Mouse (Mus musculus): ENCODE measurements around the gene 1810049J17Rik. TPM values are rescaled to one million over a fixed set of nuclear protein-coding genes. Genes with fewer than 3 reads are reported as not detected.

The 1810049J17Rik gene
- polyA plus RNA-seq, 1 experiment from 2014 or later = not detected

GRCm38 (mm10) chr15:12355261-12355660, 33.6 kb upstream of the 1810049J17Rik start:
- no peak overlapping the region for H3K27ac ChIP-seq (ENCODE audit: low read depth, low read length)
- H3K36me3 ChIP-seq (ENCODE audit: control insufficient read depth, insufficient read depth, low read length) = peaks cover 8% of the 10 kb centered on the region
- no peak overlapping the region for H3K4me3 ChIP-seq (ENCODE audit: low read depth, low read length)
- H3K4me1 ChIP-seq (ENCODE audit: control insufficient read depth, insufficient read depth, low read length) = no peaks in the 10 kb centered on the region
- no peak overlapping the region for H3K9ac ChIP-seq (ENCODE audit: low read depth, low read length)
- ATAC-seq (replicated peaks; ENCODE audit: insufficient number of reproducible peaks, low FRiP score, low TSS enrichment) = no peak
- no peaks in the 10 kb centered on the region for H3K27me3 ChIP-seq (ENCODE audit: control insufficient read depth, insufficient read depth, low read length)
- WGBS (ENCODE audit: insufficient replicate concordance) = 91% methylated on average over 6 of the region's 6 CpGs
- H3K4me2 ChIP-seq = no peak overlapping the region
- no peaks in the 10 kb centered on the region for H3K9me3 ChIP-seq (replicated peaks; ENCODE audit: control insufficient read depth, low read length)

- H3K9me3 ChIP-seq (replicated peaks; ENCODE audit: control insufficient read depth, low read length) = no peaks in the 10 kb centered on the region
- no peak overlapping the region for H3K9ac ChIP-seq (ENCODE audit: low read depth, low read length)
- 96% methylated on average over 2 of the region's 2 CpGs for WGBS (ENCODE audit: insufficient replicate concordance)
- no peak for ATAC-seq (replicated peaks; ENCODE audit: insufficient number of reproducible peaks, low FRiP score, low TSS enrichment)
- H3K4me1 ChIP-seq (ENCODE audit: control insufficient read depth, insufficient read depth, low read length) = no peaks in the 10 kb centered on the region
- no peak overlapping the region for H3K4me2 ChIP-seq
- no peak overlapping the region for H3K27ac ChIP-seq (ENCODE audit: low read depth, low read length)
- H3K36me3 ChIP-seq (ENCODE audit: control insufficient read depth, insufficient read depth, low read length) = peaks cover 8% of the 10 kb centered on the region
- H3K27me3 ChIP-seq (ENCODE audit: control insufficient read depth, insufficient read depth, low read length) = no peaks in the 10 kb centered on the region
- no peak overlapping the region for H3K4me3 ChIP-seq (ENCODE audit: low read depth, low read length)
Observed at GRCm38 (mm10) chr15:12354281-12354810, 32.6 kb upstream of the 1810049J17Rik start.

- H3K36me3 ChIP-seq (ENCODE audit: control insufficient read depth, insufficient read depth, low read length) = peaks cover 8% of the 10 kb centered on the region
- no peak overlapping the region for H3K9ac ChIP-seq (ENCODE audit: low read depth, low read length)
- H3K27me3 ChIP-seq (ENCODE audit: control insufficient read depth, insufficient read depth, low read length) = no peaks in the 10 kb centered on the region
- H3K4me1 ChIP-seq (ENCODE audit: control insufficient read depth, insufficient read depth, low read length) = no peaks in the 10 kb centered on the region
- no peak overlapping the region for H3K4me3 ChIP-seq (ENCODE audit: low read depth, low read length)
- no peaks in the 10 kb centered on the region for H3K9me3 ChIP-seq (replicated peaks; ENCODE audit: control insufficient read depth, low read length)
- WGBS (ENCODE audit: insufficient replicate concordance) = 94% methylated on average over 7 of the region's 7 CpGs
- H3K27ac ChIP-seq (ENCODE audit: low read depth, low read length) = no peak overlapping the region
- ATAC-seq (replicated peaks; ENCODE audit: insufficient number of reproducible peaks, low FRiP score, low TSS enrichment) = no peak
- no peak overlapping the region for H3K4me2 ChIP-seq
Observed at GRCm38 (mm10) chr15:12351470-12351869, 29.8 kb upstream of the 1810049J17Rik start.

- Histone ChIP-seq H3K9ac (ENCODE audit: low read depth, low read length) (no peak overlapping the region), H3K4me1 (ENCODE audit: control insufficient read depth, insufficient read depth, low read length) (no peaks in the 10 kb centered on the region), H3K4me2 (no peak overlapping the region), H3K4me3 (ENCODE audit: low read depth, low read length) (no peak overlapping the region), H3K27ac (ENCODE audit: low read depth, low read length) (no peak overlapping the region), H3K36me3 (ENCODE audit: control insufficient read depth, insufficient read depth, low read length) (peaks cover 8% of the 10 kb centered on the region), H3K9me3 (replicated peaks; ENCODE audit: control insufficient read depth, low read length) (no peaks in the 10 kb centered on the region), H3K27me3 (ENCODE audit: control insufficient read depth, insufficient read depth, low read length) (no peaks in the 10 kb centered on the region)
- no peak for ATAC-seq (replicated peaks; ENCODE audit: insufficient number of reproducible peaks, low FRiP score, low TSS enrichment)
- WGBS (ENCODE audit: insufficient replicate concordance) = 89% methylated on average over 5 of the region's 5 CpGs
Observed at GRCm38 (mm10) chr15:12349840-12350239, 28.1 kb upstream of the 1810049J17Rik start.

GRCm38 (mm10) chr15:12348950-12349349, 27.3 kb upstream of the 1810049J17Rik start:
- no peak overlapping the region for H3K27ac ChIP-seq (ENCODE audit: low read depth, low read length)
- H3K9ac ChIP-seq (ENCODE audit: low read depth, low read length) = no peak overlapping the region
- no peaks in the 10 kb centered on the region for H3K9me3 ChIP-seq (replicated peaks; ENCODE audit: control insufficient read depth, low read length)
- no peaks in the 10 kb centered on the region for H3K27me3 ChIP-seq (ENCODE audit: control insufficient read depth, insufficient read depth, low read length)
- ATAC-seq (replicated peaks; ENCODE audit: insufficient number of reproducible peaks, low FRiP score, low TSS enrichment) = no peak
- no peak overlapping the region for H3K4me2 ChIP-seq
- no peaks in the 10 kb centered on the region for H3K4me1 ChIP-seq (ENCODE audit: control insufficient read depth, insufficient read depth, low read length)
- H3K4me3 ChIP-seq (ENCODE audit: low read depth, low read length) = no peak overlapping the region
- H3K36me3 ChIP-seq (ENCODE audit: control insufficient read depth, insufficient read depth, low read length) = peaks cover 8% of the 10 kb centered on the region
- 67% methylated on average over 3 of the region's 3 CpGs for WGBS (ENCODE audit: insufficient replicate concordance)

GRCm38 (mm10) chr15:12346916-12347315, 25.2 kb upstream of the 1810049J17Rik start:
- ATAC-seq (replicated peaks; ENCODE audit: insufficient number of reproducible peaks, low FRiP score, low TSS enrichment) = no peak
- 90% methylated on average over 3 of the region's 3 CpGs for WGBS (ENCODE audit: insufficient replicate concordance)
- H3K4me3 ChIP-seq (ENCODE audit: low read depth, low read length) = no peak overlapping the region
- H3K36me3 ChIP-seq (ENCODE audit: control insufficient read depth, insufficient read depth, low read length) = no peaks in the 10 kb centered on the region; the same call in 1 of the 2 replicates
- no peak overlapping the region for H3K9ac ChIP-seq (ENCODE audit: low read depth, low read length)
- no peak overlapping the region for H3K4me2 ChIP-seq
- no peaks in the 10 kb centered on the region for H3K4me1 ChIP-seq (ENCODE audit: control insufficient read depth, insufficient read depth, low read length)
- H3K9me3 ChIP-seq (replicated peaks; ENCODE audit: control insufficient read depth, low read length) = no peaks in the 10 kb centered on the region
- H3K27me3 ChIP-seq (ENCODE audit: control insufficient read depth, insufficient read depth, low read length) = no peaks in the 10 kb centered on the region
- no peak overlapping the region for H3K27ac ChIP-seq (ENCODE audit: low read depth, low read length)

GRCm38 (mm10) chr15:12341401-12341758, 19.7 kb upstream of the 1810049J17Rik start:
- H3K9me3 ChIP-seq (replicated peaks; ENCODE audit: control insufficient read depth, low read length) = no peaks in the 10 kb centered on the region
- no peak overlapping the region for H3K4me2 ChIP-seq
- whole genome bisulfite sequencing (ENCODE audit: insufficient replicate concordance) = 46% methylated on average over 4 of the region's 4 CpGs
- no peak overlapping the region for H3K9ac ChIP-seq (ENCODE audit: low read depth, low read length)
- H3K4me1 ChIP-seq (ENCODE audit: control insufficient read depth, insufficient read depth, low read length) = peaks cover 5% of the 10 kb centered on the region; the same call in 1 of the 2 replicates
- H3K27me3 ChIP-seq (ENCODE audit: control insufficient read depth, insufficient read depth, low read length) = no peaks in the 10 kb centered on the region
- no peak for ATAC-seq (replicated peaks; ENCODE audit: insufficient number of reproducible peaks, low FRiP score, low TSS enrichment)
- no peak overlapping the region for H3K4me3 ChIP-seq (ENCODE audit: low read depth, low read length)
- H3K36me3 ChIP-seq (ENCODE audit: control insufficient read depth, insufficient read depth, low read length) = no peaks in the 10 kb centered on the region; the same call in 1 of the 2 replicates
- H3K27ac ChIP-seq (ENCODE audit: low read depth, low read length) = peak overlapping the region; percentile 18; the same call in 1 of the 2 replicates

- Histone ChIP-seq H3K27me3 (ENCODE audit: control insufficient read depth, insufficient read depth, low read length) (no peaks in the 10 kb centered on the region), H3K9me3 (replicated peaks; ENCODE audit: control insufficient read depth, low read length) (no peaks in the 10 kb centered on the region), H3K36me3 (ENCODE audit: control insufficient read depth, insufficient read depth, low read length) (no peaks in the 10 kb centered on the region; the same call in 1 of the 2 replicates), H3K9ac (ENCODE audit: low read depth, low read length) (no peak overlapping the region), H3K4me2 (no peak overlapping the region), H3K27ac (ENCODE audit: low read depth, low read length) (no peak overlapping the region), H3K4me3 (ENCODE audit: low read depth, low read length) (no peak overlapping the region), H3K4me1 (ENCODE audit: control insufficient read depth, insufficient read depth, low read length) (peaks cover 5% of the 10 kb centered on the region; the same call in 1 of the 2 replicates)
- ATAC-seq (replicated peaks; ENCODE audit: insufficient number of reproducible peaks, low FRiP score, low TSS enrichment) = no peak
- 68% methylated on average over 5 of the region's 5 CpGs for WGBS (ENCODE audit: insufficient replicate concordance)
Observed at GRCm38 (mm10) chr15:12340536-12341400, 19.1 kb upstream of the 1810049J17Rik start.
